Mouse (Mus musculus) heart, postnatal 10 days (tissue): ENCODE measurements around the gene Unkl. TPM values are rescaled to one million over a fixed set of nuclear protein-coding genes. Genes with fewer than 3 reads are reported as not detected.
"Not testable (repeated sequence)": the region's sequence is repeated elsewhere in the genome, so short reads cannot be mapped to it uniquely, and the experiment has no call there.

ENCODE experiments used
- DNase-seq, 2 experiments: peaks; one replicate each; pipeline ENCODE4 v3.0.0; 2021
- intact Hi-C: fragments of 180-260 bp; cut with DNase I; formaldehyde crosslinking; loops from one replicate; pipeline ENCODE4 v1.15.1; 2025
- total RNA-seq, 2 experiments: library from RNA; stranded (reverse); gene quantifications; 2 replicates each; pipeline ENCODE4 v1.2.3; 2021

The Unkl gene
- total RNA-seq, 2 experiments from 2014 or later = 10.0 to 10.1 TPM

- intact Hi-C loops = no loop called here
- DNase-seq = no peak
Measured at GRCm38 (mm10) chr17:25218967-25219366, 30.8 kb downstream of the Unkl start.

- intact Hi-C loops = no loop called here
- no peak for DNase-seq
Measured at GRCm38 (mm10) chr17:25219492-25220295, 31.5 kb downstream of the Unkl start.

GRCm38 (mm10) chr17:25220746-25221145 lies 32.5 kb downstream of the Unkl start:
- no peak for DNase-seq
- intact Hi-C loops = no loop called here

- intact Hi-C loops = no loop called here
- DNase-seq = peak; percentile 37 to 59
Measured at GRCm38 (mm10) chr17:25221821-25222503, 33.8 kb downstream of the Unkl start.

- intact Hi-C loops, DNase-seq: not testable (repeated sequence)
Measured at GRCm38 (mm10) chr17:25222504-25222940, 34.3 kb downstream of the Unkl start.

- no peak for DNase-seq
- intact Hi-C loops = no loop called here
Measured at GRCm38 (mm10) chr17:25222951-25223601, 34.9 kb downstream of the Unkl start.

- DNase-seq = no peak
- intact Hi-C loops = no loop called here
Measured at GRCm38 (mm10) chr17:25224586-25225222, 36.5 kb downstream of the Unkl start.

GRCm38 (mm10) chr17:25225659-25226058 lies 37.5 kb downstream of the Unkl start:
- intact Hi-C loops = no loop called here
- DNase-seq = no peak

- intact Hi-C loops = no loop called here
Measured at GRCm38 (mm10) chr17:25227991-25228390, 39.8 kb downstream of the Unkl start.

GRCm38 (mm10) chr17:25230014-25230655 lies 41.9 kb downstream of the Unkl start:
- DNase-seq, intact Hi-C loops: not testable (repeated sequence)

More at GRCm38 (mm10) chr17:25227991-25228390, 39.8 kb downstream of the Unkl start:
- DNase-seq = no peak

- intact Hi-C loops = no loop called here
Measured at GRCm38 (mm10) chr17:25230700-25231099, 42.5 kb downstream of the Unkl start.

GRCm38 (mm10) chr17:25231621-25232020 lies 43.4 kb downstream of the Unkl start:
- DNase-seq, intact Hi-C loops: not testable (repeated sequence)

More at GRCm38 (mm10) chr17:25230700-25231099, 42.5 kb downstream of the Unkl start:
- no peak for DNase-seq

GRCm38 (mm10) chr17:25235635-25236034 lies 47.4 kb downstream of the Unkl start:
- DNase-seq = no peak
- intact Hi-C loops = no loop called here

GRCm38 (mm10) chr17:25239695-25240636 lies 51.8 kb downstream of the Unkl start, which contains the start of the genes Gnptg and Tsr3:
Gene Gnptg (minus strand): TSS chr17:25240124.
Gene Tsr3 (plus strand): TSS chr17:25240170.
- intact Hi-C loops = no loop called here

GRCm38 (mm10) chr17:25243131-25243780 lies 55.1 kb downstream of the Unkl start:
- intact Hi-C loops = no loop called here
- DNase-seq = no peak

More at GRCm38 (mm10) chr17:25239695-25240636, 51.8 kb downstream of the Unkl start, which contains the start of the genes Gnptg and Tsr3:
- DNase-seq = peak; percentile 86 to 89

GRCm38 (mm10) chr17:25244239-25244638 lies 56.0 kb downstream of the Unkl start:
- intact Hi-C loops = no loop called here
- no peak for DNase-seq

- no peak for DNase-seq
- intact Hi-C loops = no loop called here
Measured at GRCm38 (mm10) chr17:25248033-25248750, 60.0 kb downstream of the Unkl start.
